Mouse (Mus musculus): ENCODE measurements around the gene Slc25a24. TPM values are rescaled to one million over a fixed set of nuclear protein-coding genes. Genes with fewer than 3 reads are reported as not detected.

Gene Slc25a24
- polyA plus RNA-seq, 1 experiment from 2014 or later = 9.2 TPM

- Histone ChIP-seq H3K4me1 (replicated peaks) (no peaks in the 10 kb centered on the region; the same call in 1 of the 2 replicates), H3K9ac (peak overlapping the region; percentile 35; the same call in 1 of the 2 replicates), H3K9me3 (no peaks in the 10 kb centered on the region), H3K4me2 (no peak overlapping the region), H3K4me3 (no peak overlapping the region), H3K27ac (replicated peaks) (no peak overlapping the region; the same call in 1 of the 2 replicates), H3K36me3 (peaks cover 4% of the 10 kb centered on the region; the same call in 1 of the 2 replicates), H3K27me3 (no peaks in the 10 kb centered on the region)
- peak; percentile 79; the same call in 1 of the 2 replicates for ATAC-seq (ENCODE audit: low read depth)
- WGBS = 30% methylated on average over 15 of the region's 15 CpGs
Measured at GRCm38 (mm10) chr3:109171070-109171778, 48.3 kb downstream of the Slc25a24 start.

- H3K36me3 ChIP-seq = no peaks in the 10 kb centered on the region
- WGBS = 83% methylated on average over 5 of the region's 5 CpGs
- no peaks in the 10 kb centered on the region for H3K9me3 ChIP-seq
- no peak overlapping the region for H3K4me2 ChIP-seq
- H3K27ac ChIP-seq (replicated peaks) = no peak overlapping the region
- H3K27me3 ChIP-seq = no peaks in the 10 kb centered on the region
- no peak for ATAC-seq (ENCODE audit: low read depth)
- no peak overlapping the region for H3K4me3 ChIP-seq
- no peak overlapping the region for H3K9ac ChIP-seq
- peaks cover 15% of the 10 kb centered on the region for H3K4me1 ChIP-seq (replicated peaks)
Measured at GRCm38 (mm10) chr3:109174394-109174793, 51.4 kb downstream of the Slc25a24 start.

DNA sequence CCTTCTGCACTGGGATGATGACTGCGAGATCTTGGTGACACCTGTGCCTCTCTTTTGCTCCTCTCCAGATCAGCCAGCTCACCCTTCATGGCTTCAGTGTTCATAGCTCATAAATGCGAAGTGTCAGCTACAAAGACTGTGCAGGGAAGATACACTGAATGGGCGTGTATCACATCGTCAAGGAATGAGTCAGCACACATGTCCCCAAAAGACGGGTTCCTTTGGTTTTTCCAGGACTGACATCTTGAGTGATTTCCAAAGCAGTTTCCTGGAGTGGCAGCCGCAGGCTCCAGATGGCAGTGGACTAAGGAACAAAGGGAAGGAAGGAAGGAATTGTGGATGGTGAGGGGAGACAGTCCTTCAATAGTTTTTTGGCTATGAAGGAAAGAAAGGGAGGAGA lies 55.8 kb downstream of the Slc25a24 start:
- Histone ChIP-seq H3K4me3 (no peak overlapping the region), H3K4me1 (replicated peaks) (peaks cover 25% of the 10 kb centered on the region), H3K4me2 (no peak overlapping the region), H3K27ac (replicated peaks) (no peak overlapping the region), H3K27me3 (no peaks in the 10 kb centered on the region), H3K36me3 (no peaks in the 10 kb centered on the region), H3K9ac (no peak overlapping the region), H3K9me3 (no peaks in the 10 kb centered on the region)
- no peak for ATAC-seq (ENCODE audit: low read depth)
- WGBS = 46% methylated on average over 6 of the region's 6 CpGs

DNA sequence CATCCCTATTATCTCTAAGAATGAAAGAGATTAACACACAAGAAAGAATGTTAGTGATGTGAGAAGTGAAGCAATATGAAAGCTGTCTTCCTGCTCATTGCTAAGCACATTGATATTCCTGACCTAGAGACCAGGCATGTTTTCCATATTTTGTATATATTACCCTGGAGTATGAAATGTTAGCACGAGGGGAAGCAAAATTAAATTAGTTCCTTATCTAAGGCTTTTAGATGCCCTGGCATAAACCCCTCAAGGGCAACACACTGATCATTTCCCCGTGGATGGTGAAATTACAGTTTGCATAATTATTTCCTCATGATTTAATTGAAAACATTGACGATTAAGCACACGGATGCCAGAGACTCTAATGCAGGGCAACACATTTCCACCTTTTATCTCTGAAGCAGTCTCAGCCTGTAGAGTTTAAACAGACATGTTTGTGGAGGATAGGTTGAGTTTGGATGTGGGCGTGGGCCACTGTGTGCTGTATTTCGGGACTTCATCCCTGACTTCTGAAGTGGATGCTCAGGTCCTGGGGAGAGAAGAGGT lies 56.7 kb downstream of the Slc25a24 start:
- H3K27me3 ChIP-seq = no peaks in the 10 kb centered on the region
- no peak overlapping the region for H3K4me3 ChIP-seq
- 65% methylated on average over 6 of the region's 6 CpGs for WGBS
- no peak overlapping the region for H3K27ac ChIP-seq (replicated peaks)
- no peak overlapping the region for H3K4me2 ChIP-seq
- 0 out of 2 replicates have a peak, but pooled peaks have one; percentile 32 for ATAC-seq (ENCODE audit: low read depth)
- H3K36me3 ChIP-seq = no peaks in the 10 kb centered on the region
- no peaks in the 10 kb centered on the region for H3K9me3 ChIP-seq
- H3K9ac ChIP-seq = no peak overlapping the region
- peaks cover 25% of the 10 kb centered on the region for H3K4me1 ChIP-seq (replicated peaks)

DNA sequence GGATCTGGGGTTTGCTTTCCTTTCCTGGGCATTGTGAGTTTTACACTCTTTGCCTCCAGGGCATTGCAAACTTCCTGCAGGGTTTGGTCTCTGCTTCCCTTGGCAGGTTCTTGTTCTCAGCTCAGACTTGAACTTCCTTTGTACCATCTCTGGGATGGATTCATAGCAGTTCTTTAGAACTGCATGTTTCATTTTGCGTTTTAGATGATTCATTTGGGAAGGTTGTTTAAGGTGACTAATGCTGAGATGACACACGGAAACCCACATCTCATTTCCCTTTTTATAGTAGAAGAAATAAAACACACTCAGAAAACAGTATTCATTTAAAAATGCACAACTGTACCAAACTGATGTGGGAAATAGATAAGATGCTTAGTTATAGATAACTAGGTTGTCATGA lies 73.2 kb downstream of the Slc25a24 start:
- H3K4me3 ChIP-seq = no peak overlapping the region
- no peaks in the 10 kb centered on the region for H3K4me1 ChIP-seq (replicated peaks)
- no peaks in the 10 kb centered on the region for H3K9me3 ChIP-seq
- no peak for ATAC-seq (ENCODE audit: low read depth)
- 86% methylated on average over 2 of the region's 2 CpGs for WGBS
- H3K9ac ChIP-seq = no peak overlapping the region
- H3K36me3 ChIP-seq = no peaks in the 10 kb centered on the region
- no peaks in the 10 kb centered on the region for H3K27me3 ChIP-seq
- no peak overlapping the region for H3K4me2 ChIP-seq
- no peak overlapping the region for H3K27ac ChIP-seq (replicated peaks)

GRCm38 (mm10) chr3:109199280-109199679 lies 76.3 kb downstream of the Slc25a24 start:
- WGBS = 89% methylated on average over 1 of the region's 1 CpGs
- H3K4me3 ChIP-seq = no peak overlapping the region
- no peaks in the 10 kb centered on the region for H3K36me3 ChIP-seq
- H3K9me3 ChIP-seq = no peaks in the 10 kb centered on the region
- H3K9ac ChIP-seq = no peak overlapping the region
- H3K4me1 ChIP-seq (replicated peaks) = no peaks in the 10 kb centered on the region
- no peak overlapping the region for H3K4me2 ChIP-seq
- H3K27me3 ChIP-seq = no peaks in the 10 kb centered on the region
- H3K27ac ChIP-seq (replicated peaks) = no peak overlapping the region
- ATAC-seq (ENCODE audit: low read depth) = no peak

DNA sequence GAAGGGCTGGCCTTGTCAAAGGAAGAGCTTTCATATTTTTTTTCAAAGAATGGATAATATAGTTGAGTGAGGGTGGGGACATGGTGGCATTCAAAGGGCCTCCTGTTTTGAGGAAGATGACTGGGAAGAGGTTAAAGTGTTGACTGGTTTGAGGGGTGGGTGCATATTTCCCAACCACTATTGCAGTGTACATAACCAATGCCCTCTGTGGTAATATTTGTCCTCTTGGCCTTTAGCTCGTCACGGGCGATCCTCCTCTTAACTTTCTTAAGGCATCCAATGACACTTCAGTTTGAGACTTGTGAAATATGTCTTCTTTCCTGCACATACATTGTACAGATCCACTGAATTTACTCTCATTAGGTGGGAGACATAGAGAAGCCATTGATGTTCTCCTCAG lies 89.4 kb downstream of the Slc25a24 start:
- 93% methylated on average over 3 of the region's 3 CpGs for WGBS
- ATAC-seq (ENCODE audit: low read depth) = no peak
- H3K36me3 ChIP-seq = no peaks in the 10 kb centered on the region
- H3K9me3 ChIP-seq = no peaks in the 10 kb centered on the region
- H3K9ac ChIP-seq = no peak overlapping the region
- H3K27me3 ChIP-seq = no peaks in the 10 kb centered on the region
- no peak overlapping the region for H3K4me3 ChIP-seq
- H3K4me2 ChIP-seq = no peak overlapping the region
- H3K27ac ChIP-seq (replicated peaks) = no peak overlapping the region
- H3K4me1 ChIP-seq (replicated peaks) = no peaks in the 10 kb centered on the region

GRCm38 (mm10) chr3:109216352-109216751 lies 93.4 kb downstream of the Slc25a24 start:
- Histone ChIP-seq H3K27ac (replicated peaks) (no peak overlapping the region), H3K4me2 (no peak overlapping the region), H3K4me1 (replicated peaks) (no peaks in the 10 kb centered on the region), H3K4me3 (no peak overlapping the region), H3K9ac (no peak overlapping the region), H3K36me3 (no peaks in the 10 kb centered on the region), H3K9me3 (no peaks in the 10 kb centered on the region), H3K27me3 (no peaks in the 10 kb centered on the region)
- ATAC-seq (ENCODE audit: low read depth) = no peak

Other genes with a start within 250 kb of the Slc25a24 start
- 0.28 TPM in 1 of 2 replicates, not detected in the other for gene Fndc7, start 233.1 kb upstream of the Slc25a24 start, polyA plus RNA-seq (2015; fragmentation: Nextera tagmentation; extraction: Ambion mirVana)
- gene Prpf38b, start 211.4 kb upstream of the Slc25a24 start, polyA plus RNA-seq (2015; fragmentation: Nextera tagmentation; extraction: Ambion mirVana) = 63.6 and 79.4 TPM in 2 replicates
- gene Henmt1, start 183.3 kb upstream of the Slc25a24 start, polyA plus RNA-seq (2015; fragmentation: Nextera tagmentation; extraction: Ambion mirVana) = 1.7 and 2.7 TPM in 2 replicates
- 1.1 TPM in 1 of 2 replicates, not detected in the other for gene Gm9857, start 182.7 kb upstream of the Slc25a24 start, polyA plus RNA-seq (2015; fragmentation: Nextera tagmentation; extraction: Ambion mirVana)
- gene Fam102b, start 95.5 kb upstream of the Slc25a24 start, polyA plus RNA-seq (2015; fragmentation: Nextera tagmentation; extraction: Ambion mirVana) = 24.4 and 34.6 TPM in 2 replicates
- not detected in 2 replicates for gene Slc25a54, start 42.7 kb upstream of the Slc25a24 start, polyA plus RNA-seq (2015; fragmentation: Nextera tagmentation; extraction: Ambion mirVana)
- gene Vav3, start 217.5 kb downstream of the Slc25a24 start, polyA plus RNA-seq (2015; fragmentation: Nextera tagmentation; extraction: Ambion mirVana) = 19.3 and 19.9 TPM in 2 replicates